Mouse (Mus musculus) midbrain, embryonic 16.5 days (tissue): ENCODE measurements around the gene Mrpl2. TPM values are rescaled to one million over a fixed set of nuclear protein-coding genes. Genes with fewer than 3 reads are reported as not detected.

Experiments used
- ATAC-seq: fragments of 200-750 bp; cut with Nextera tagmentation; 2 replicates; pipeline ENCODE4 v1.8.0; 2017; ENCODE audit warnings: moderate TSS enrichment
- H3K27ac ChIP-seq: fragments of 300-500 bp; sonication (generic); 2 replicates; pipeline ENCODE4 v1.5.1; 2014; ENCODE audit warnings: mild to moderate bottlenecking, low read length, mixed read lengths
- H3K27me3 ChIP-seq: fragments of 300-500 bp; sonication (generic); 2 replicates; pipeline ENCODE4 v1.6.1; 2014; ENCODE audit warnings: low read depth, low read length, mixed read lengths; ENCODE audit not compliant: control insufficient read depth, insufficient read depth
- H3K36me3 ChIP-seq: fragments of 300-500 bp; sonication (generic); 2 replicates; pipeline ENCODE4 v1.6.1; 2014; ENCODE audit warnings: mild to moderate bottlenecking, low read length, moderate library complexity, mixed read lengths; ENCODE audit not compliant: control insufficient read depth, insufficient read depth
- H3K4me1 ChIP-seq: fragments of 300-500 bp; sonication (generic); 2 replicates; pipeline ENCODE4 v1.6.1; 2014; ENCODE audit warnings: mild to moderate bottlenecking, low read length, mixed read lengths; ENCODE audit not compliant: control insufficient read depth, insufficient read depth
- H3K4me2 ChIP-seq: fragments of 300-500 bp; sonication (generic); 2 replicates; pipeline ENCODE4 v1.6.1; 2014; ENCODE audit warnings: mild to moderate bottlenecking, low read length, mixed read lengths
- H3K4me3 ChIP-seq: fragments of 300-500 bp; sonication (generic); 2 replicates; pipeline ENCODE4 v1.5.1; 2014; ENCODE audit warnings: low read depth, mild to moderate bottlenecking, low read length, moderate library complexity, mixed read lengths
- H3K9ac ChIP-seq: fragments of 300-500 bp; sonication (generic); 2 replicates; pipeline ENCODE4 v1.6.1; 2014; ENCODE audit warnings: low read depth, low read length, mixed read lengths
- H3K9me3 ChIP-seq: fragments of 300-500 bp; sonication (generic); replicated peaks from 2 replicates; pipeline ENCODE4 v1.6.1; 2014; ENCODE audit warnings: mild to moderate bottlenecking, low read length, mixed read lengths; ENCODE audit not compliant: control insufficient read depth, poor library complexity, severe bottlenecking
- WGBS: fragments of 180-500 bp; shearing (Covaris S2); extraction: QIAGEN DNeasy Blood & Tissue Kit; methylation state at CpG from one replicate; pipeline ENCODE4 v1.1.7; 2014; 5-methylcytosine and 5-hydroxymethylcytosine counted together
- polyA plus RNA-seq: library from polyadenylated mRNA; unstranded; fragments of >200 nt; fragmentation: Nextera tagmentation; extraction: Ambion mirVana; gene quantifications from 2 replicates; pipeline ENCODE4 v1.2.1, GENCODE M21; 2015

The Mrpl2 gene
- polyA plus RNA-seq, 1 experiment from 2014 or later: 60.8 TPM

DNA sequence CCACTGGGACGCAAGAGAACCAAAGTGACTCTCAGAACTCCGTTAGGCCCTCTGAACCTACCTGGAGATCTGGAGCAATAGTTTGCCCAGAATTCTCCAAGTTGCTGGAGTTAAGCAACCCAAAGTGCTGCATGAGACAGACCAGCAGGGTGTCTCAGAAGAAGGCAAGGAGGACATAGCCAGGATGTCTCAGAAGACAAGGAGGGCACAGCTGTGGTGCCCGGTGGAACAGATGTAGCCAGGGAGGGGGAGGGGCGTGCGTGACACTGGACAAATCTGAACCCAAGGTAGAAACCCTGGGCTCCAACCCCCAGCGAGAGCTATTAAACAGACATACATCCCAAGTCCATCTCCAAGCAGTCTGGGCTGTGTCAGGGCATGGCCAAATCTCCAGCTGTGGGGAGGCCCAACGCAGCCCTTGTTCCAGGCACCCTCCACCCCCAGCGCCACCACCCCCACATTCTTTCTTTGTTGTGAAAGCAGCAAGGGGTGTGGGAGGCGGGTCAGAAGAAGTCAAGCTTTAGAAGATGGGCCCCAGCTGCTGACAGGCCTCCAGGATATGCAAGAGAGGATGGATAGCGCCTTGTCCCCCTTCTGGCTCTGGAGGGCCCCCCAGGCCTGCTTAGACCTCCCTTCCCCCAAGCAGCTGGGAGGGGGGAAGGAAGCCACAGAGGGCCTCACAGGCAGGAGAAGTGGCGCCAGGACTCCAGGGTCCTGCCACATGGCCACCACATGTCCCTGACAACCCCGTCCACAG is 16.2 kb upstream of the Mrpl2 start:
- peak overlapping the region; percentile 96 for H3K4me3 ChIP-seq
- peaks cover 20% of the 10 kb centered on the region for H3K4me1 ChIP-seq
- peak; percentile 46 for ATAC-seq
- H3K4me2 ChIP-seq: peak overlapping the region; percentile 65
- WGBS: 12% methylated on average over 12 of the region's 12 CpGs
- no peak overlapping the region for H3K9ac ChIP-seq
- H3K9me3 ChIP-seq: no peaks in the 10 kb centered on the region
- no peaks in the 10 kb centered on the region for H3K27me3 ChIP-seq
- peak overlapping the region; percentile 89 for H3K27ac ChIP-seq
- peaks cover 11% of the 10 kb centered on the region for H3K36me3 ChIP-seq

DNA sequence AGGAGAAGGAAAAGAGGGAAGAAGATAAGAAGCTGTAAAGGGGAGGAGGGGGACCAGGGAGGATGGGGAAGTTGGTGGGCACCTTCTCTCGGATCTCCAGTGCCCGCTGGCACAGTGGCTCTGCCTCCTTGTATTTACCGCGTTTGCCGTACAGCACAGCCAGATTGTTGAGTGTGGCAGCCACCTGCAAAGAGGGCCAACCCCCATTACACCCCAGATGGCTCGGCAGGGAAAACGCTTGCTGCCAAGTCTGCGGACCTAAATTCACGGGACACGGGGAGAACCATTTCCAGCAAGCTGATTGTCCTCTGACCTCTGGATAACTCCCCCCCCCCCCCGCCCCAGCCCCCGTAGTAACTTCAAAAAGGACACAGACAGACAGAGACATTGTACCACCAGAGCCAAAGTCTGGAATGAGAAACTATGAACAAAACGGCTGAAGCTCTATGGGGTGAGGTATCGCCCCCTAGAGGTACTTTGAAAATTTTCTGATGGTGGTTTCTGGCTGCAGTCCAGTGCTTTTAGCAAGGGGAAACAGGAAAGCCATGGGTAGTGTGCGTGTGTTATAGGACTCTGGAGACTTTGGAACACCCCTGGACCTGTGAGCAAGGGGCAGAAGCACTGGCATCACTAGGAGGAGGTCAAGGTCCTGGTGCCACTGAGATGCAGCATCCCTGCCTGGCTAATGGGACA is 9.1 kb upstream of the Mrpl2 start:
- no peaks in the 10 kb centered on the region for H3K9me3 ChIP-seq
- H3K9ac ChIP-seq: no peak overlapping the region
- no peak overlapping the region for H3K27ac ChIP-seq
- no peak for ATAC-seq
- peaks cover 24% of the 10 kb centered on the region for H3K36me3 ChIP-seq
- 22% methylated on average over 15 of the region's 15 CpGs for WGBS
- no peak overlapping the region for H3K4me3 ChIP-seq
- H3K27me3 ChIP-seq: no peaks in the 10 kb centered on the region
- H3K4me1 ChIP-seq: peaks cover 2% of the 10 kb centered on the region; the same call in 1 of the 2 replicates
- no peak overlapping the region for H3K4me2 ChIP-seq

DNA sequence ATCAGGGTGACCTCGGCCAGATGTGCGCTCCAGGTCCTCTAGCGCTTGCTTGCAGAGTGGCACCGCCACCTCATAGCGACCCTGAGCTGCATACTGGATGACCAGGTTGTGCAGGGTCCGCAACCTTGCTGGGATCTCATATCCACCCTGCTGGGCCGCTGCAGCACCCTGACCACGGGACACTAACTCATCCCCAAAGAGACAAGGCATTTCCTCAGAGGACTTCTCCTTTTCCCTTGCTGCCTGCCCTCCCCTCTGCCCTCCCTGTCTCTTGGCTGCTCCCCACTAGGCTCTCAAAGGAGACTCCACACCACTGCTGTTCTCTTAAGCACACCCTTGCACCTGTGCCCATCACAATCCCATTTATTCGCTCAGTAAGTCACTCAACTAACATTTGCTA is 6.1 kb upstream of the Mrpl2 start:
- Histone ChIP-seq H3K4me3 (no peak overlapping the region), H3K36me3 (peaks cover 17% of the 10 kb centered on the region), H3K27ac (no peak overlapping the region), H3K4me2 (no peak overlapping the region), H3K9me3 (no peaks in the 10 kb centered on the region), H3K27me3 (no peaks in the 10 kb centered on the region), H3K4me1 (peaks cover 9% of the 10 kb centered on the region), H3K9ac (no peak overlapping the region)
- WGBS: 90% methylated on average over 9 of the region's 9 CpGs
- no peak for ATAC-seq

GRCm38 (mm10) chr17:46642060-46642459 is 4.0 kb upstream of the Mrpl2 start:
- no peak for ATAC-seq
- WGBS: 93% methylated on average over 17 of the region's 17 CpGs
- H3K9ac ChIP-seq: no peak overlapping the region
- no peaks in the 10 kb centered on the region for H3K9me3 ChIP-seq
- no peaks in the 10 kb centered on the region for H3K27me3 ChIP-seq
- H3K36me3 ChIP-seq: peaks cover 15% of the 10 kb centered on the region
- no peak overlapping the region for H3K4me2 ChIP-seq
- H3K4me3 ChIP-seq: no peak overlapping the region
- H3K27ac ChIP-seq: no peak overlapping the region
- H3K4me1 ChIP-seq: peaks cover 16% of the 10 kb centered on the region

DNA sequence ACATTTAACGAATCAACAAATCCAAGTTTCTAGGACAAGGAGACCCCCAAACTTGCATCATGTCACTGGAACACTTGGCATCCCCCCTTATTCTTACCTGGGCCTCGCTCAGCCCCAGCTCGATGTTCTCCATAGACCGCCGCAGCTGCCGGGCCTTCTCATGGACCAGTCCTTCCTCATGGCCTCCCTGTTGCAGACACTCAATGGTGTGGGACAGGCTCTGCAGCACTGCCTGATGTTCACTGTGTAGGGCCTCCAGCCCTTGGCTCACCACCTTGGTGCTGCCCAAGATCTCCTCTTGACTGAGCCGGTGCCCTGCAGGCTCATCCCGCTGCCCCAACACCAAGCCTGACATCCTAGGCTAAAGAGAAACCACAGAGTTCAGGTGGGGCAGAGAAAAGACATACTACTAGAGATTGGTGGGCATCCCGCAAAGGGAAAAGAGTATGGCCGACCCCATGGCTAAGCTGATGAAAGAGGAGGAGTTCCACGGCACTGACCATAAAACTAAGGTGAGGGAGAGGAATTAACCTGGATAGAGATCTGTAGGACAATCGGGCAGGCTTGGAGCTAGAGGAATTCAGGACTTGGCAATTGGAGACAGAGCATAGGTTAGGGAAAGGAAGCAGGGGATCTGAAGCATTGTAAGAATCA is 1.8 kb upstream of the Mrpl2 start:
- H3K36me3 ChIP-seq: peaks cover 11% of the 10 kb centered on the region
- H3K27me3 ChIP-seq: no peaks in the 10 kb centered on the region
- peaks cover 18% of the 10 kb centered on the region for H3K4me1 ChIP-seq
- 88% methylated on average over 12 of the region's 12 CpGs for WGBS
- H3K9me3 ChIP-seq: no peaks in the 10 kb centered on the region
- H3K9ac ChIP-seq: no peak overlapping the region
- no peak overlapping the region; the same call in 1 of the 2 replicates for H3K4me3 ChIP-seq
- ATAC-seq: no peak
- no peak overlapping the region for H3K27ac ChIP-seq
- peak overlapping the region; percentile 84; the same call in 1 of the 2 replicates for H3K4me2 ChIP-seq

DNA sequence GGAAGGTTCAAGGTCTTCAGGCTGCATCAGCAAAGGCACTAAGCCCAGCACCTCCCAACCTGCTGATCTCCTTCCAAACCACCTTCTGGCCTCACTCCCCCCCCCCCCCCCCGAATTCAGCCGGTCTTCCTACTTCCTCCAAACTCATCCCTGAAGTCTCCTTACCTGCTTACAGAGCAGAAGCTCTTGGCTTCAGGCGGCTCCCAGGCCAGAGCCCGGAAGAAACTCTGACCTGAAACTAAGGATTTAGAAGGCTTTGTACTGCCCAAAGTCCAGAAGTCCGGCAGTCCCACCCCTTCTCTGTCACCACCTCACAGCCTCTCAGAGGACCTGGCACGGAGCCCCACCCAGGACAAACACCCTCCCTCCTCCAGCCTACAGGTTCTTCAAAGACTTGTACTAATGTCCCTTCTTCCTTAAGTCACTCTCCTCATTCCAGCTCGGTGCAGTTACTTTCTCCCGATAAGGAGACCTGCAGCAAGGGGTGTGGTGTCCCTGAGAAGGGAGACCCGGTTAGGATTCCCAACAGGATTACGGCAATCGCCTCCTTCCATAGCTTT is 1.0 kb upstream of the Mrpl2 start:
- peak overlapping the region; percentile 71 for H3K4me3 ChIP-seq
- H3K4me2 ChIP-seq: peak overlapping the region; percentile 84
- no peaks in the 10 kb centered on the region for H3K27me3 ChIP-seq
- H3K9me3 ChIP-seq: no peaks in the 10 kb centered on the region
- H3K4me1 ChIP-seq: peaks cover 25% of the 10 kb centered on the region
- H3K36me3 ChIP-seq: peaks cover 6% of the 10 kb centered on the region; the same call in 1 of the 2 replicates
- peak; percentile 9 for ATAC-seq
- H3K27ac ChIP-seq: peak overlapping the region; percentile 41; the same call in 1 of the 2 replicates
- peak overlapping the region; percentile 80 for H3K9ac ChIP-seq
- 11% methylated on average over 11 of the region's 11 CpGs for WGBS

DNA sequence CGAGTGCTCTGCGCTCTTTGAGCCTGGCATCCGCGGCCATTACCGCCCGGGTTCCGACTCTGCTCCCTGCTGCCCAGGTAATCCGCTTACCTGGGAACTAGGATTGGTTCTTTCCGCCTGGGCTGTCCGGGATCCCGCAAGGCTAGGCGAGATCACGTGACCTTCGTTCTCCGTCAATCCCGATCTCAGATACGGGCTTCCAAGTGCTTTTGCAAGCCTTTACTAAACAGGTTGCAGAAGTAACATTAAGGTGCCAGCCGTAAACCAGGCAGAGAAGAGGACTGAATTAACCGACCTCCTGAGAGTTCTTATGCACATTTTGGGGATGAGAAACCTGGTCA is 263 bp downstream of the Mrpl2 start:
- Histone ChIP-seq H3K27ac (peak overlapping the region; percentile 89), H3K9me3 (no peaks in the 10 kb centered on the region), H3K4me3 (peak overlapping the region; percentile 71), H3K27me3 (no peaks in the 10 kb centered on the region), H3K36me3 (peaks cover 2% of the 10 kb centered on the region; the same call in 1 of the 2 replicates), H3K4me2 (peak overlapping the region; percentile 79), H3K4me1 (peaks cover 30% of the 10 kb centered on the region), H3K9ac (peak overlapping the region; percentile 75)
- under 1% methylated on average over 19 of the region's 19 CpGs for WGBS
- ATAC-seq: no peak

GRCm38 (mm10) chr17:46647279-46647678 is 1.2 kb downstream of the Mrpl2 start:
- Histone ChIP-seq H3K4me3 (no peak overlapping the region), H3K27ac (no peak overlapping the region), H3K36me3 (no peaks in the 10 kb centered on the region), H3K4me2 (no peak overlapping the region), H3K9ac (no peak overlapping the region), H3K27me3 (no peaks in the 10 kb centered on the region), H3K4me1 (peaks cover 40% of the 10 kb centered on the region), H3K9me3 (no peaks in the 10 kb centered on the region)
- ATAC-seq: no peak
- WGBS: 94% methylated on average over 7 of the region's 7 CpGs
